Mouse (Mus musculus): Measurements from ENCODE around the gene 1700086D15Rik.
A peak's percentile ranks its signal among the peaks of the same experiment; 100 is the strongest.

The 1700086D15Rik gene

GRCm38 (mm10) chr11:65137145-65137652, 22.5 kb downstream of the 1700086D15Rik start:
- DNase-seq (ENCODE audit: inconsistent age in 2 of 2, low spot score in 1 of 2) = no peak

GRCm38 (mm10) chr11:65135251-65135739, 24.4 kb downstream of the 1700086D15Rik start:
- DNase-seq (ENCODE audit: inconsistent age in 2 of 2, low spot score in 1 of 2) = peak; percentile 25 to 58

GRCm38 (mm10) chr11:65133661-65134060, 26.0 kb downstream of the 1700086D15Rik start:
- no peak for DNase-seq (ENCODE audit: inconsistent age in 2 of 2, low spot score in 1 of 2)

GRCm38 (mm10) chr11:65129110-65129509, 30.6 kb downstream of the 1700086D15Rik start:
- DNase-seq (ENCODE audit: inconsistent age in 2 of 2, low spot score in 1 of 2) = no peak

GRCm38 (mm10) chr11:65128666-65129065, 31.0 kb downstream of the 1700086D15Rik start:
- peak; percentile 43 to 81 for DNase-seq (ENCODE audit: inconsistent age in 2 of 2, low spot score in 1 of 2)

- DNase-seq (ENCODE audit: inconsistent age in 2 of 2, low spot score in 1 of 2) = peak in 1 of 2 experiments; percentile 30
These were observed 33.1 kb downstream of the 1700086D15Rik start for GRCm38 (mm10) chr11:65126566-65126965.

GRCm38 (mm10) chr11:65124913-65125418, 34.7 kb downstream of the 1700086D15Rik start:
- DNase-seq (ENCODE audit: inconsistent age in 2 of 2, low spot score in 1 of 2) = peak; percentile 33 to 65

GRCm38 (mm10) chr11:65120276-65120675, 39.4 kb downstream of the 1700086D15Rik start:
- no peak for DNase-seq (ENCODE audit: inconsistent age in 2 of 2, low spot score in 1 of 2)

GRCm38 (mm10) chr11:65115811-65116210, 43.9 kb downstream of the 1700086D15Rik start:
- no peak for DNase-seq (ENCODE audit: inconsistent age in 2 of 2, low spot score in 1 of 2)

GRCm38 (mm10) chr11:65112086-65112485, 47.6 kb downstream of the 1700086D15Rik start:
- no peak for DNase-seq (ENCODE audit: inconsistent age in 2 of 2, low spot score in 1 of 2)

- DNase-seq (ENCODE audit: inconsistent age in 2 of 2, low spot score in 1 of 2) = no peak
These were observed 48.0 kb downstream of the 1700086D15Rik start for GRCm38 (mm10) chr11:65111651-65112050.

GRCm38 (mm10) chr11:65110058-65110457, 49.6 kb downstream of the 1700086D15Rik start:
- peak; percentile 32 to 46 for DNase-seq (ENCODE audit: inconsistent age in 2 of 2, low spot score in 1 of 2)

- DNase-seq (ENCODE audit: inconsistent age in 2 of 2, low spot score in 1 of 2) = peak; percentile 34 to 67
These were observed 51.9 kb downstream of the 1700086D15Rik start for GRCm38 (mm10) chr11:65107734-65108171.

GRCm38 (mm10) chr11:65107151-65107550, 52.5 kb downstream of the 1700086D15Rik start:
- no peak for DNase-seq (ENCODE audit: inconsistent age in 2 of 2, low spot score in 1 of 2)

- DNase-seq (ENCODE audit: inconsistent age in 2 of 2, low spot score in 1 of 2) = no peak
These were observed 55.6 kb downstream of the 1700086D15Rik start for GRCm38 (mm10) chr11:65104076-65104475.

Data from adrenal gland, adult (tissue).